Mouse (Mus musculus) frontal cortex, postnatal 25 days (tissue): Measurements from ENCODE around the gene Gm20431.
"Not testable (repeated sequence)": the region's sequence is repeated elsewhere in the genome, so short reads cannot be mapped to it uniquely, and the experiment has no call there.

ENCODE experiments used
- DNase-seq, 2 experiments: peaks; one replicate each; pipeline ENCODE4 v3.0.0; 2022; ENCODE audit warnings: low spot score in 2 of 2

Gene Gm20431

GRCm38 (mm10) chr2:167630421-167630820, 30.9 kb downstream of the Gm20431 start:
- no peak for DNase-seq

GRCm38 (mm10) chr2:167629665-167630209, 31.6 kb downstream of the Gm20431 start:
- no peak for DNase-seq

GRCm38 (mm10) chr2:167628872-167629271, 32.4 kb downstream of the Gm20431 start:
- no peak for DNase-seq

GRCm38 (mm10) chr2:167627019-167627418, 34.3 kb downstream of the Gm20431 start:
- DNase-seq = no peak

- DNase-seq = no peak
Measured at GRCm38 (mm10) chr2:167625670-167626069, 35.6 kb downstream of the Gm20431 start.

- no peak for DNase-seq
Measured at GRCm38 (mm10) chr2:167624368-167625075, 36.8 kb downstream of the Gm20431 start.

- no peak for DNase-seq
Measured at GRCm38 (mm10) chr2:167622965-167623364, 38.3 kb downstream of the Gm20431 start.

GRCm38 (mm10) chr2:167622352-167622751, 38.9 kb downstream of the Gm20431 start:
- DNase-seq = no peak

GRCm38 (mm10) chr2:167621255-167622087, 39.8 kb downstream of the Gm20431 start:
- DNase-seq = no peak

- no peak for DNase-seq
Measured at GRCm38 (mm10) chr2:167617472-167617871, 43.8 kb downstream of the Gm20431 start.

GRCm38 (mm10) chr2:167617034-167617433, 44.3 kb downstream of the Gm20431 start:
- DNase-seq = no peak

- not testable (repeated sequence) for DNase-seq
Measured at GRCm38 (mm10) chr2:167613335-167613734, 48.0 kb downstream of the Gm20431 start.

- DNase-seq = no peak
Measured at GRCm38 (mm10) chr2:167612122-167612521, 49.2 kb downstream of the Gm20431 start.

GRCm38 (mm10) chr2:167611287-167611686, 50.0 kb downstream of the Gm20431 start:
- DNase-seq = no peak

GRCm38 (mm10) chr2:167606745-167607123, 54.6 kb downstream of the Gm20431 start:
- DNase-seq = no peak

- no peak for DNase-seq
Measured at GRCm38 (mm10) chr2:167605817-167606744, 55.2 kb downstream of the Gm20431 start.

GRCm38 (mm10) chr2:167605178-167605794, 56.0 kb downstream of the Gm20431 start:
- DNase-seq = peak; percentile 86 to 87

- DNase-seq = no peak
Measured at GRCm38 (mm10) chr2:167602978-167603377, 58.3 kb downstream of the Gm20431 start.

GRCm38 (mm10) chr2:167602364-167602763, 58.9 kb downstream of the Gm20431 start:
- no peak for DNase-seq

GRCm38 (mm10) chr2:167600481-167600995, 60.8 kb downstream of the Gm20431 start:
- no peak for DNase-seq

- DNase-seq = no peak
Measured at GRCm38 (mm10) chr2:167599917-167600316, 61.4 kb downstream of the Gm20431 start.
